Mouse (Mus musculus) hindbrain, embryonic 13.5 days (tissue): ENCODE results near the gene Tm4sf1. TPM values are rescaled to one million over a fixed set of nuclear protein-coding genes. Genes with fewer than 3 reads are reported as not detected.

Experiments
- ATAC-seq: fragments of 200-750 bp; cut with Nextera tagmentation; 2 replicates; pipeline ENCODE4 v1.8.0; 2017; ENCODE audit warnings: moderate TSS enrichment; ENCODE audit not compliant: low FRiP score
- H3K27ac ChIP-seq: fragments of 300-500 bp; sonication (generic); 2 replicates; pipeline ENCODE4 v1.5.1; 2015; ENCODE audit warnings: inconsistent platforms, mild to moderate bottlenecking, moderate library complexity
- H3K27me3 ChIP-seq: fragments of 300-500 bp; sonication (generic); 2 replicates; pipeline ENCODE4 v1.6.1; 2015; ENCODE audit warnings: mild to moderate bottlenecking, inconsistent platforms
- H3K36me3 ChIP-seq: fragments of 300-500 bp; sonication (generic); 2 replicates; pipeline ENCODE4 v1.6.1; 2015; ENCODE audit warnings: mild to moderate bottlenecking, inconsistent platforms
- H3K4me1 ChIP-seq: fragments of 300-500 bp; sonication (generic); replicated peaks from 2 replicates; pipeline ENCODE4 v1.6.1; 2015; ENCODE audit warnings: inconsistent platforms
- H3K4me2 ChIP-seq: fragments of 300-500 bp; sonication (generic); 2 replicates; pipeline ENCODE4 v1.6.1; 2015; ENCODE audit warnings: inconsistent platforms, mild to moderate bottlenecking, moderate library complexity
- H3K4me3 ChIP-seq: fragments of 300-500 bp; sonication (generic); 2 replicates; pipeline ENCODE4 v1.5.1; 2015; ENCODE audit warnings: mild to moderate bottlenecking, inconsistent platforms
- H3K9ac ChIP-seq: fragments of 300-500 bp; sonication (generic); 2 replicates; pipeline ENCODE4 v1.6.1; 2015; ENCODE audit warnings: mild to moderate bottlenecking, inconsistent platforms
- H3K9me3 ChIP-seq: fragments of 300-500 bp; sonication (generic); 2 replicates; pipeline ENCODE4 v1.6.1; 2016; ENCODE audit warnings: inconsistent platforms
- WGBS: fragments of 180-500 bp; shearing (Covaris S2); methylation state at CpG from one replicate; pipeline ENCODE4 v1.1.7; 2015; 5-methylcytosine and 5-hydroxymethylcytosine counted together
- polyA plus RNA-seq: library from polyadenylated mRNA; unstranded; fragments of >200 nt; fragmentation: Nextera tagmentation; extraction: Ambion mirVana; gene quantifications from 2 replicates; pipeline ENCODE4 v1.2.1, GENCODE M21; 2015

Tm4sf1 gene
- polyA plus RNA-seq, 1 experiment from 2014 or later: 26.6 TPM

DNA sequence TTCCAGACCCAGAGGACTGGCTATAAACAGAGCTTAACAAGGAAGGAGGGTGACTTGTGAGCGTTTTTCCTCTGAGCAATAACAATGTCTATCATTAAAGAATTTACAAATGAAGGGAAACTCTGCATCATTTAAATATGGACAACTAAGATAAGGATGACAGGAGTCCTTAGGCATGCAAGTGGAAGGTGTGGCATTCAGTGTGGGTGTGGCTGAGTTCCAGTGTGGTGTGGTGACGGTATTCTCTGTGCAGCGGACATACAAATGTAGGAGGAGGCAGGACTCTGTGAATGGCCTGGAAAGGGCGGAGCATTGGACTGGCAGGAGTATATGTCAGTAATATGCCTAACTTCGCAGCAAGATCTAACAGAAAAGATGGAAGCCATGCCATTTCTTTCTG lies 24.3 kb downstream of the Tm4sf1 start:
- H3K4me2 ChIP-seq: no peak overlapping the region
- H3K4me1 ChIP-seq: no peaks in the 10 kb centered on the region
- H3K27ac ChIP-seq: no peak overlapping the region
- no peak for ATAC-seq
- no peaks in the 10 kb centered on the region for H3K27me3 ChIP-seq
- no peak overlapping the region for H3K4me3 ChIP-seq
- no peak overlapping the region for H3K9ac ChIP-seq
- no peaks in the 10 kb centered on the region for H3K36me3 ChIP-seq
- 83% methylated on average over 5 of the region's 5 CpGs for WGBS
- no peaks in the 10 kb centered on the region for H3K9me3 ChIP-seq

DNA sequence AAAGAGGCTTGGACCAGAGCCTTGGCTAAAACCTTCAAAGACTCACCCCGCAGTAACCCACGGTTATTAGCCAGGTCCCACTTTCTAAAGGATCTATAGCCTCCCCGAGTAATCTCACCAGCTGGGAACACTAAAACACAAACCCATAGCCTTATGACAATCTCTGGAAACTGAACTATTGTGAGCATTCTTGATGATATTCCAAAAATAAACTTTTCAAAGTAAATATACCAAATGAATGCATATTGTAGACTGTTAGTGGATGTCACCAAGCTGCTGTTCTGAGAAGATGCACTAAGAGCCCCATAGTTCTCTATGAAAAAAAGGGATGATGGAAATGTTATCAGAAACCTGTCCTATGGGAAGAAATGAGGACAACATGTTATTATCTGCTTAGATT lies 25.0 kb downstream of the Tm4sf1 start:
- Histone ChIP-seq H3K4me2 (no peak overlapping the region), H3K27ac (no peak overlapping the region), H3K9ac (no peak overlapping the region), H3K4me1 (no peaks in the 10 kb centered on the region), H3K9me3 (no peaks in the 10 kb centered on the region), H3K27me3 (no peaks in the 10 kb centered on the region), H3K4me3 (no peak overlapping the region), H3K36me3 (no peaks in the 10 kb centered on the region)
- no peak for ATAC-seq
- WGBS: 82% methylated on average over 3 of the region's 3 CpGs

DNA sequence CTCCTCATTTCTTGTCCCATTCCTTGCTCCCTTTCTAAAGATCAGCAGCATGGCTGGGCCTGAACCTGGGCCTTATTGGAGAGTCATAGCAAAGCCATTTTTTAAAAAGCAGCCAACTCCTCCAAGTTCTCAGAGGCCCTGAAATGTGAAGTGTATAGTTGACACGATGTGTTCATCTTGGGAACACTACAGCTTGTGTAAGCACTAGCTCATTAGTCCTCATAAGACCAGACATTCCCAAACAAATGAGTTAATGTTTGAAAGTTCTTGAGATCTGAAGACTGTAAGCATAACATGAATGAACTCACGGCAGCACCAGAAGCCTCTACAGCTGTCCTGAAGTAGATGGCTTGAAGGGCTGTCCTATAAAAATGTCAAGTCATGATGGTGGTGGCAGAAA lies 32.8 kb downstream of the Tm4sf1 start:
- no peak overlapping the region for H3K9ac ChIP-seq
- no peaks in the 10 kb centered on the region for H3K27me3 ChIP-seq
- no peak overlapping the region for H3K4me3 ChIP-seq
- no peak overlapping the region for H3K4me2 ChIP-seq
- no peaks in the 10 kb centered on the region for H3K36me3 ChIP-seq
- ATAC-seq: no peak
- WGBS: 93% methylated on average over 2 of the region's 2 CpGs
- H3K9me3 ChIP-seq: no peaks in the 10 kb centered on the region
- no peaks in the 10 kb centered on the region for H3K4me1 ChIP-seq
- H3K27ac ChIP-seq: no peak overlapping the region

DNA sequence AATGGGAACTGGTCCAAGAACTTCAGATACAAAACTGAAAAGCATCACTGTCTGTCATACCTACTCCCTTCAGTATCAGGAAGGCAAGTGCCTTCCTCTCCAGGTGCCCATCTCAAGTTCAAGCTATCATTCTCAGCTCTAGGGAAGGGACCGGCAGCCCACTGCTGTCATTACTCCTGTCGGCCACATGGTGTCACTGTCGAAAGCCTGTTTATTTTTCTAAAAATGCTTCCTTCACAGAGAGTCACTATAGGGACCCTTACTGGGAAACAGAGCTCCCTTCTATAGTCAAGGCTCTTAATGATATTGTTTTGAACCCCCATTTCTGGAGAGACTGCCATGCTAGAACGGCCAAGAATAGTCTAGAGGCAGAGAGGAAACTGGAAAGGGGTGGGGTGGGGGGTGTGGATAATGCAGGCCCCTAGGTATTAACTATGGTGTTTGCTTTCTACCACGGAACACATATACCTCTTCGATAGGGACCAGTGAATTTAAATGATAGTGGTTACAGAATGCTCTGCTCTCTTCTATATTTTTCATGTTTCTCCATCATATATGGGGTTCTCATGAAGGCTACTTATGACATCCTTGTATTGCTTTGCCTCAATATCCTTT lies 34.1 kb downstream of the Tm4sf1 start:
- 32% methylated on average over 6 of the region's 6 CpGs for WGBS
- ATAC-seq: peak; percentile 84
- H3K9me3 ChIP-seq: no peaks in the 10 kb centered on the region

DNA sequence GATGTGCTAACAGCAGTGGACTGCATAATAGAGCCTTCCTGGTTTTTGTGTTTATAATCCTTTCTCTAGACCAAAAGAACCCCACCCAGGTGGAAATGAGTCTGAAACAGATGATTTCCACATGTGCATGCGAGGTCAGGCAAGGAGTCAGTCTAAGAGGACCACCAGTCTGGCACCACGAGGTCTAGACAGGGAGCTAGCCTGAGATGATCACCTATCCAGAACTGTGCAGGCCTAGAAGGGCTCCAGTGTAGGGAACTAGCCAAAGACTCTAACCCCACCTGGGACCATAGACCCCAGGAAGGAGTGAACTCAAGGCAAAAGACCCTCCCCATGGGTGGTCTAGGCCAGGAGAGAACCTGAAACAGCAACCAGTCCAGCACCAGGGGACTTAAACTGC lies 48.7 kb downstream of the Tm4sf1 start:
- Histone ChIP-seq H3K4me2 (no peak overlapping the region), H3K27ac (no peak overlapping the region), H3K9ac (no peak overlapping the region), H3K9me3 (no peaks in the 10 kb centered on the region), H3K4me3 (no peak overlapping the region), H3K27me3 (no peaks in the 10 kb centered on the region), H3K36me3 (no peaks in the 10 kb centered on the region), H3K4me1 (no peaks in the 10 kb centered on the region)
- no peak for ATAC-seq
- WGBS: 73% methylated on average over 2 of the region's 2 CpGs

More for the DNA sequence above, 34.1 kb downstream of the Tm4sf1 start:
- Histone ChIP-seq H3K4me3 (no peak overlapping the region), H3K4me2 (no peak overlapping the region), H3K4me1 (no peaks in the 10 kb centered on the region), H3K9ac (no peak overlapping the region), H3K36me3 (no peaks in the 10 kb centered on the region), H3K27me3 (no peaks in the 10 kb centered on the region), H3K27ac (no peak overlapping the region)

DNA sequence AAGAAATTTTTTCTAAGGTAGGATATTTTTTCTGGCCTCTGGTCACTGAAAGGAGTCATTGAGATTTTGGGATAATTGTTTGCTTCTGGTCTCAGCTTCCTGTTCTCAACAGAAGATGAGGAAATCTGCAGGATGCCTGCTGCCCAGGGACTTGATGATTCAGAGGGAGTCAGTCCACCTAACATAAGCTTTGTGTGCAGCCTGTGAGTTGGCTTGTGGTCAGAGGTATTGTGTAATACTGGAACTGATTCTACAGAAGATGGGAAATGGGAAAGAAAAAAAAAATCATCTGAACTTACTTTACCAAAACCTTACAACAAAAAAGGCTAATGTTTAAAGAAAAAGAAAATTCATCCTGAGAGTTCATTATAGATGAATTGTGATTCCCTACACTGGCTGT lies 49.2 kb downstream of the Tm4sf1 start:
- Histone ChIP-seq H3K27ac (no peak overlapping the region), H3K4me2 (no peak overlapping the region), H3K27me3 (no peaks in the 10 kb centered on the region), H3K4me3 (no peak overlapping the region), H3K9ac (no peak overlapping the region), H3K4me1 (no peaks in the 10 kb centered on the region), H3K9me3 (no peaks in the 10 kb centered on the region), H3K36me3 (no peaks in the 10 kb centered on the region)
- no peak for ATAC-seq

DNA sequence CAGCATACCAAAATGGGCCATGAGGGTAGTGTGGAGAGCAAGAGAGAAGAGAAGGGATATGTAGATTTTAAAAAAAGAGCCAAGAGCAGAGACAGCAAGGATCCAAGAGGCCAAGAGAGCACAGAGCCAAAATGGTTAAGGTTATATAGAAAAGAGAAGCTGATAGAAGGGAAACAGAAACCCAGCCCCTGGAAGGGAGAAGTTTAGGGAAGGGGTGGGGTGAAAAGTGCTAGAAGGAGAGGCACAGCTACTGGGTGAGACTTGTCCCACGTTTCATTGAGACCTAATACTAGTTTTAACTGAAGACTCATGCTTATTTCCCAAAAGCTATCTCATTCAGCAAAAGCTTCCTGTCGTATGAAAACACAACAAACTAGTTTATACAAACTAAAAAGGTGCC lies 56.5 kb downstream of the Tm4sf1 start:
- Histone ChIP-seq H3K4me3 (no peak overlapping the region), H3K4me1 (no peaks in the 10 kb centered on the region), H3K9me3 (no peaks in the 10 kb centered on the region), H3K27ac (no peak overlapping the region), H3K27me3 (no peaks in the 10 kb centered on the region), H3K36me3 (no peaks in the 10 kb centered on the region), H3K9ac (no peak overlapping the region), H3K4me2 (no peak overlapping the region)
- ATAC-seq: no peak
- 66% methylated on average over 2 of the region's 2 CpGs for WGBS

Other genes with a start within 250 kb of the Tm4sf1 start
- gene Tm4sf4, start 123.3 kb upstream of the Tm4sf1 start, polyA plus RNA-seq: 0.17 and 0.32 TPM in 2 replicates